In genomic region chr11:116060596-116060995, GRCm38 (mm10) we compare ENCODE assay signal across 12 mouse cellular contexts. TPM values are rescaled to one million over a fixed set of nuclear protein-coding genes. Genes with fewer than 3 reads are reported as not detected.
DNase-seq lines count a peak whose midpoint lies in the region; ATAC-seq and TF ChIP-seq lines count a peak whose summit lies in the region.
"Had no signal": no experiment of that assay in that cellular context is flagged by ENCODE, and none has a peak within 500 bp of the region (broad histone marks: within the 10 kb centered on the region; RNA-seq: fewer than 3 reads in every experiment).

No protein-coding gene starts in this region.

- H3K4me1 ChIP-seq in lung, postnatal 0 days (ENCODE audit: insufficient read depth, low read depth, low read length): no peaks in the 10 kb centered on the region
- H3K4me1 ChIP-seq: neural tube, embryonic 15.5 days; stomach, embryonic 15.5 days had no signal

- no peaks in the 10 kb centered on the region for H3K27me3 ChIP-seq in lung, postnatal 0 days (replicated peaks; ENCODE audit: insufficient read depth, low read length)
- H3K27me3 ChIP-seq: neural tube, embryonic 15.5 days; stomach, embryonic 15.5 days had no signal

- no peak overlapping the region for H3K4me2 ChIP-seq in lung, postnatal 0 days (replicated peaks; ENCODE audit: low read depth, low read length)
- H3K4me2 ChIP-seq: neural tube, embryonic 15.5 days; stomach, embryonic 15.5 days had no signal

- H3K9me3 ChIP-seq in lung, postnatal 0 days (ENCODE audit: low read length): no peaks in the 10 kb centered on the region
- H3K9me3 ChIP-seq: hindbrain, embryonic 10.5 days; neural tube, embryonic 15.5 days; stomach, embryonic 15.5 days had no signal

- peaks cover 14% of the 10 kb centered on the region for H3K36me3 ChIP-seq in lung, postnatal 0 days (ENCODE audit: insufficient read depth, low read length)

- no peak for TF ChIP-seq CTCF in lung, postnatal 0 days (IDR thresholded peaks at IDR 0.05)

- 54% methylated on average over 9 of the region's 9 CpGs for WGBS in lung, postnatal 0 days

- peak; percentile 50 to 54 for DNase-seq in cerebellum, adult 18-20 months
- DNase-seq in urinary bladder, postnatal 25 days (ENCODE audit: low spot score): peak; percentile 37
- no peak for DNase-seq in urinary bladder, postnatal 10 days (ENCODE audit: low spot score)
- DNase-seq in lung, postnatal 0 days (ENCODE audit: low spot score): peak; percentile 94
- DNase-seq in heart, postnatal 25 days (ENCODE audit: low spot score): no peak
- no peak for DNase-seq in layer of hippocampus, postnatal 14 days (ENCODE audit: low spot score in 2 of 2)
- DNase-seq: right cerebral cortex, postnatal 25 days had no signal

- H3K4me3 ChIP-seq in lung, postnatal 0 days (ENCODE audit: low read depth, low read length): no peak overlapping the region
- H3K4me3 ChIP-seq: hindbrain, embryonic 10.5 days; neural tube, embryonic 15.5 days; stomach, embryonic 15.5 days had no signal

- H3K27ac ChIP-seq in lung, postnatal 0 days (ENCODE audit: low read length): peak overlapping the region; percentile 89
- H3K27ac ChIP-seq: hindbrain, embryonic 10.5 days; neural tube, embryonic 15.5 days; stomach, embryonic 15.5 days had no signal

- intact Hi-C loops in heart, postnatal 25 days (cut with DNase I): no loop called here

- no peak for ATAC-seq in cerebellum, adult (ENCODE audit: insufficient number of reproducible peaks, low FRiP score, low TSS enrichment)
- ATAC-seq in lung, postnatal 0 days: peak; percentile 94
- no peak for ATAC-seq in megakaryocyte-erythroid progenitor cell, adult 5-6 weeks (replicated peaks; ENCODE audit: low FRiP score, low TSS enrichment, poor library complexity, severe bottlenecking)

- H3K9ac ChIP-seq in lung, postnatal 0 days (replicated peaks; ENCODE audit: low read depth): no peak overlapping the region
- H3K9ac ChIP-seq: neural tube, embryonic 15.5 days; stomach, embryonic 15.5 days had no signal

- peak; percentile 79 for TF ChIP-seq EP300 in lung, postnatal 0 days (IDR thresholded peaks at IDR 0.05)

RNA-seq across cellular contexts. Expression of gene Unc13d, which starts 17.2 kb away (rescaled TPM):
- polyA plus RNA-seq in lung, postnatal 0 days (2015; fragmentation: Nextera tagmentation; extraction: Ambion mirVana): 14.9 and 25.3 TPM in 2 replicates
- total RNA-seq in heart, postnatal 25 days (2021): 1 to 10 TPM in 1 of 2 experiments, under 1 TPM in 1; 0.75 to 1.0 TPM
- 47.1 and 58.7 TPM in 2 replicates for total RNA-seq in megakaryocyte-erythroid progenitor cell, adult 5-6 weeks (2014; fragmentation: Nextera tagmentation)
- 24.8 and 36.3 TPM in 2 replicates for total RNA-seq in megakaryocyte-erythroid progenitor cell, adult 5-6 weeks (2017)
- 1 to 10 TPM; 1.3 to 2.1 TPM for total RNA-seq in layer of hippocampus, postnatal 14 days (2021)

RNA-seq across cellular contexts. Expression of gene Wbp2, which starts 26.2 kb away (rescaled TPM):
- polyA plus RNA-seq in lung, postnatal 0 days (2015; fragmentation: Nextera tagmentation; extraction: Ambion mirVana): 84.8 and 108 TPM in 2 replicates
- 10 to 100 TPM; 80.1 to 92.2 TPM for total RNA-seq in heart, postnatal 25 days (2021)
- total RNA-seq in megakaryocyte-erythroid progenitor cell, adult 5-6 weeks (2014; fragmentation: Nextera tagmentation): 57.6 and 94.8 TPM in 2 replicates
- 21.2 and 23.9 TPM in 2 replicates for total RNA-seq in megakaryocyte-erythroid progenitor cell, adult 5-6 weeks (2017)
- total RNA-seq in layer of hippocampus, postnatal 14 days (2021): 100 to 1,000 TPM; 287 to 295 TPM

RNA-seq across cellular contexts. Expression of gene Unk, which starts 30.5 kb away (rescaled TPM):
- polyA plus RNA-seq in lung, postnatal 0 days (2015; fragmentation: Nextera tagmentation; extraction: Ambion mirVana): 14.5 and 15.0 TPM in 2 replicates
- 1 to 10 TPM; 8.4 to 9.0 TPM for total RNA-seq in heart, postnatal 25 days (2021)
- 27.0 and 53.0 TPM in 2 replicates for total RNA-seq in megakaryocyte-erythroid progenitor cell, adult 5-6 weeks (2014; fragmentation: Nextera tagmentation)
- 11.0 and 12.0 TPM in 2 replicates for total RNA-seq in megakaryocyte-erythroid progenitor cell, adult 5-6 weeks (2017)
- total RNA-seq in layer of hippocampus, postnatal 14 days (2021): 10 to 100 TPM; 22.0 to 25.3 TPM

RNA-seq across cellular contexts. Expression of gene H3f3b, which starts 32.8 kb away (rescaled TPM):
- 1,667 and 1,708 TPM in 2 replicates for polyA plus RNA-seq in lung, postnatal 0 days (2015; fragmentation: Nextera tagmentation; extraction: Ambion mirVana)
- total RNA-seq in heart, postnatal 25 days (2021): 100 to 1,000 TPM; 128 to 130 TPM
- 594 and 607 TPM in 2 replicates for total RNA-seq in megakaryocyte-erythroid progenitor cell, adult 5-6 weeks (2014; fragmentation: Nextera tagmentation)
- total RNA-seq in megakaryocyte-erythroid progenitor cell, adult 5-6 weeks (2017): 709 and 905 TPM in 2 replicates
- total RNA-seq in layer of hippocampus, postnatal 14 days (2021): 100 to 1,000 TPM; 338 to 355 TPM

RNA-seq across cellular contexts. Expression of gene Galk1, which starts 48.1 kb away (rescaled TPM):
- polyA plus RNA-seq in lung, postnatal 0 days (2015; fragmentation: Nextera tagmentation; extraction: Ambion mirVana): 91.0 and 95.6 TPM in 2 replicates
- 10 to 100 TPM; 13.9 to 16.0 TPM for total RNA-seq in heart, postnatal 25 days (2021)
- total RNA-seq in megakaryocyte-erythroid progenitor cell, adult 5-6 weeks (2014; fragmentation: Nextera tagmentation): 31.7 and 35.1 TPM in 2 replicates
- total RNA-seq in megakaryocyte-erythroid progenitor cell, adult 5-6 weeks (2017): 29.7 and 39.5 TPM in 2 replicates
- total RNA-seq in layer of hippocampus, postnatal 14 days (2021): 10 to 100 TPM; 14.6 to 16.9 TPM

Comparison
In these comparisons a context has a peak if more than half of its experiments do, and no peak if none do; other contexts are left out.
1. DNase-seq: peak in cerebellum, adult 18-20 months (2 of 2), urinary bladder, postnatal 25 days (single experiment) and lung, postnatal 0 days (single experiment); none in urinary bladder, postnatal 10 days (single experiment), heart, postnatal 25 days (single experiment) and layer of hippocampus, postnatal 14 days (0 of 2).
2. RNA of gene Unc13d, which starts 17.2 kb away (total RNA-seq): 24.8 to 58.7 TPM in megakaryocyte-erythroid progenitor cell, adult 5-6 weeks; 1.3 to 2.1 TPM in layer of hippocampus, postnatal 14 days and 0.75 to 1.0 TPM in heart, postnatal 25 days; every median in the first group is over 4 times any median in the second.